Mouse (Mus musculus): ENCODE results near the gene Tpx2. TPM values are rescaled to one million over a fixed set of nuclear protein-coding genes. Genes with fewer than 3 reads are reported as not detected.
A peak's percentile ranks its signal among the peaks of the same experiment; 100 is the strongest.

Tpx2 gene
- polyA plus RNA-seq, 1 experiment from 2014 or later = 17.2 TPM

- Histone ChIP-seq H3K36me3 (replicated peaks; ENCODE audit: control insufficient read depth, insufficient read depth) (no peaks in the 10 kb centered on the region), H3K9me3 (ENCODE audit: control insufficient read depth, low read length) (no peaks in the 10 kb centered on the region), H3K4me1 (replicated peaks; ENCODE audit: control insufficient read depth, insufficient read depth, low read length) (peaks cover 15% of the 10 kb centered on the region), H3K27me3 (ENCODE audit: control insufficient read depth, insufficient read depth, low read length) (no peaks in the 10 kb centered on the region), H3K27ac (no peak overlapping the region), H3K4me2 (replicated peaks) (no peak overlapping the region), H3K9ac (no peak overlapping the region), H3K4me3 (replicated peaks; ENCODE audit: low read length) (no peak overlapping the region)
- ATAC-seq (ENCODE audit: low FRiP score) (no peak), DNase-seq (ENCODE audit: low spot score) (no peak)
- WGBS = 89% methylated on average over 5 of the region's 5 CpGs
Measured at GRCm38 (mm10) chr2:152810158-152810941, 37.4 kb upstream of the Tpx2 start.

GRCm38 (mm10) chr2:152811336-152812165, 36.2 kb upstream of the Tpx2 start:
- Histone ChIP-seq H3K27ac (no peak overlapping the region), H3K4me1 (replicated peaks; ENCODE audit: control insufficient read depth, insufficient read depth, low read length) (peaks cover 10% of the 10 kb centered on the region; the same call in 1 of the 2 replicates), H3K36me3 (replicated peaks; ENCODE audit: control insufficient read depth, insufficient read depth) (no peaks in the 10 kb centered on the region), H3K4me3 (replicated peaks; ENCODE audit: low read length) (no peak overlapping the region), H3K27me3 (ENCODE audit: control insufficient read depth, insufficient read depth, low read length) (no peaks in the 10 kb centered on the region), H3K9ac (no peak overlapping the region), H3K4me2 (replicated peaks) (no peak overlapping the region), H3K9me3 (ENCODE audit: control insufficient read depth, low read length) (no peaks in the 10 kb centered on the region)
- DNase-seq (ENCODE audit: low spot score) (no peak), ATAC-seq (ENCODE audit: low FRiP score) (no peak)
- 43% methylated on average over 3 of the region's 3 CpGs for WGBS

DNA sequence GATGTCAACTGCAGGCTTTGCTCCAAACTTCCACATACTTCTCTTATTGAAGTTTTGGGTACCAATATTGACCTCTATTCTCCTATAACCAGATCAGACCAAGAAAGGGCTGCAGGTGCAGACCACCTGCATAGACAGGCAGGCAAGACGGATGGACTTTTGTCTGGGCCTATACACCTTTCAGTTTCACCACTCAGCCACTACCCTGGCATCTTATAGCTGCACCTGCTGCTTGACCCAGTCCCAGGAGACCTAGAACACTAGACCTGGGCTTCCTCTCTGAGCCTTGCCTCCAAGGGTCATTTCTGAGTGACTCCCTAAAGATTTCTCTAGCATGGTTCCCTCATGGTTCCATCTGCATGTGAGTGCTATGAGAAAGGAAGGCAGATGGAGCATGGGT, 34.5 kb upstream of the Tpx2 start:
- peaks cover 18% of the 10 kb centered on the region; the same call in 1 of the 2 replicates for H3K4me1 ChIP-seq (replicated peaks; ENCODE audit: control insufficient read depth, insufficient read depth, low read length)
- 91% methylated on average over 1 of the region's 1 CpGs for WGBS
- ATAC-seq (ENCODE audit: low FRiP score) = no peak

DNA sequence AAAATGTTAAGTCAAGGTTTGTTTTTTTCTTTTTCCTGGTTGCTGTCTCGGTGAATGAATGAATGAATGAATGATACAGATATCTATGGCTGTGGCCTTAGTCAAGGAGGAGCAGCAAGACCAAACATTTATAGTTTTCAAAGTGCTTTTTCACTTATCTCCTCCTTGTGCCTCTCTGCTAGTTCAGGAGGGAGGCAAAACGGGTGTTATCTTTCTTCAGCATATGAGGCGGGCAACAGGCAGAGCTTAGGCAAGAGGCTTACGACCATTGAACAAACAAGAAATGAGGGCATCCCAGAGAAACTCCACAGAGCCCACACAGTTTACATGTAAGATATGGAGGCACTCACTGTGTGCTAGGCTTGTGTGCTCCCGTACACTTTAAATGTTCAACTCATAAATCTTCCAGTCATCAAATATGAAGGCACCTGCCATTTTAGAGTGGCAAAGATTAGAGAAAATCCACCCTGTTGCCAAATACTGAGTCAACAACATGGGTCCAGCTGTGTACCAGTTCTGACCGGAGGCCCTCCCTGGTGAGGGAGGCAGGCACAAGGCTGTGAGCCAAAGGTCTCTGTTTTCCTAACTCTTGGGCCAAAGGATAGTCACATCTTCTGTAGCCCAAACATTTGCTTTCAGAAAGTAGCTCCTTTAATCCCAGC, 33.4 kb upstream of the Tpx2 start:
- H3K4me2 ChIP-seq (replicated peaks) = no peak overlapping the region
- peaks cover 20% of the 10 kb centered on the region; the same call in 1 of the 2 replicates for H3K4me1 ChIP-seq (replicated peaks; ENCODE audit: control insufficient read depth, insufficient read depth, low read length)
- peaks cover 5% of the 10 kb centered on the region; the same call in 1 of the 2 replicates for H3K36me3 ChIP-seq (replicated peaks; ENCODE audit: control insufficient read depth, insufficient read depth)
- no peak overlapping the region for H3K9ac ChIP-seq
- no peak overlapping the region for H3K4me3 ChIP-seq (replicated peaks; ENCODE audit: low read length)
- H3K27me3 ChIP-seq (ENCODE audit: control insufficient read depth, insufficient read depth, low read length) = no peaks in the 10 kb centered on the region
- DNase-seq (ENCODE audit: low spot score) (no peak), ATAC-seq (ENCODE audit: low FRiP score) (no peak)
- WGBS = 87% methylated on average over 6 of the region's 6 CpGs
- no peak overlapping the region for H3K27ac ChIP-seq
- H3K9me3 ChIP-seq (ENCODE audit: control insufficient read depth, low read length) = no peaks in the 10 kb centered on the region

More for the DNA sequence above, 34.5 kb upstream of the Tpx2 start:
- no peaks in the 10 kb centered on the region for H3K27me3 ChIP-seq (ENCODE audit: control insufficient read depth, insufficient read depth, low read length)
- H3K36me3 ChIP-seq (replicated peaks; ENCODE audit: control insufficient read depth, insufficient read depth) = no peaks in the 10 kb centered on the region
- H3K9me3 ChIP-seq (ENCODE audit: control insufficient read depth, low read length) = no peaks in the 10 kb centered on the region
- H3K4me3 ChIP-seq (replicated peaks; ENCODE audit: low read length) = no peak overlapping the region
- H3K27ac ChIP-seq = no peak overlapping the region
- no peak overlapping the region for H3K9ac ChIP-seq
- DNase-seq (ENCODE audit: low spot score) = no peak
- H3K4me2 ChIP-seq (replicated peaks) = no peak overlapping the region

- H3K9ac ChIP-seq = no peak overlapping the region
- peaks cover 5% of the 10 kb centered on the region; the same call in 1 of the 2 replicates for H3K36me3 ChIP-seq (replicated peaks; ENCODE audit: control insufficient read depth, insufficient read depth)
- no peak overlapping the region for H3K27ac ChIP-seq
- no peak for DNase-seq (ENCODE audit: low spot score)
- H3K4me2 ChIP-seq (replicated peaks) = no peak overlapping the region
- H3K27me3 ChIP-seq (ENCODE audit: control insufficient read depth, insufficient read depth, low read length) = no peaks in the 10 kb centered on the region
- no peaks in the 10 kb centered on the region for H3K9me3 ChIP-seq (ENCODE audit: control insufficient read depth, low read length)
- ATAC-seq (ENCODE audit: low FRiP score) = no peak
- no peak overlapping the region for H3K4me3 ChIP-seq (replicated peaks; ENCODE audit: low read length)
- WGBS = 71% methylated on average over 7 of the region's 7 CpGs
- peaks cover 32% of the 10 kb centered on the region for H3K4me1 ChIP-seq (replicated peaks; ENCODE audit: control insufficient read depth, insufficient read depth, low read length)
Measured at GRCm38 (mm10) chr2:152815879-152816656, 31.7 kb upstream of the Tpx2 start.

- DNase-seq (ENCODE audit: low spot score) (no peak), ATAC-seq (ENCODE audit: low FRiP score) (no peak)
- H3K27me3 ChIP-seq (ENCODE audit: control insufficient read depth, insufficient read depth, low read length) = no peaks in the 10 kb centered on the region
- H3K27ac ChIP-seq = no peak overlapping the region
- H3K4me2 ChIP-seq (replicated peaks) = no peak overlapping the region
- 80% methylated on average over 3 of the region's 3 CpGs for WGBS
- H3K4me1 ChIP-seq (replicated peaks; ENCODE audit: control insufficient read depth, insufficient read depth, low read length) = peaks cover 37% of the 10 kb centered on the region
- no peak overlapping the region for H3K9ac ChIP-seq
- H3K36me3 ChIP-seq (replicated peaks; ENCODE audit: control insufficient read depth, insufficient read depth) = peaks cover 5% of the 10 kb centered on the region; the same call in 1 of the 2 replicates
- H3K9me3 ChIP-seq (ENCODE audit: control insufficient read depth, low read length) = no peaks in the 10 kb centered on the region
- H3K4me3 ChIP-seq (replicated peaks; ENCODE audit: low read length) = no peak overlapping the region
Measured at GRCm38 (mm10) chr2:152816657-152817348, 31.0 kb upstream of the Tpx2 start.

DNA sequence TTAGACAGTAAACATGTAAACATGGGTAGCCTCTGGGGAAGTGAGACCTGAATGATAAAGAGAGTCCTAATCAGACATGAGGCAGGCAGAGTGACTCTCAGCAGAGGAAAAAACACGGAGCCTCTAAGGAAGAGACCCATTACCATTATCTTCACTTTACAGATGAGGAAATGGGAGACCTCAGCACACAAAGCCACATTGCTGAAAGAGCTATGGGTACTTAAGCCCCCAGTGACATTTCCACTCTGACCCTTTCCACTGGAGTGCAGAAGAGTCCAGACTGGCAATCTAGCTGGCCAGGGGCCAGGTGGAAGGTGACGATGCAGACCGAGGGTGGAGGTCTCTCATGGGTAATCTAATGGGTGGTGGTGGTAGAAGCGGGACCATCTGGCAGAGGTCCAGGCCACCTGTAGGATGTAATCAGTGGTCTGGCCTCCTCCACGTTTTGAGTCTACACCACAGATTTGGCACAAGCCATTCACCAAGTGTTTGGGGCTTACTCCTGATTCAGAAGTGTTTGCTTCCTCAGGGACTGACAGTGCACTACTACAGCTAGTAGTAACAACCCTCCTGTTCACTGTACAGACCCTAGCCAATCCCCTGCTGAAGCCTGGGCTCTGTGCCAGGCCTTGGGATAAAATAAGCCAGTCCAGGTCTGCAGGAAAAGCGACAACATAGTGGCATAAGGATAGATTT, 30.0 kb upstream of the Tpx2 start:
- ATAC-seq (ENCODE audit: low FRiP score) (peak; percentile 74; the same call in 1 of the 2 replicates), DNase-seq (ENCODE audit: low spot score) (peak; percentile 62)
- Histone ChIP-seq H3K9ac (no peak overlapping the region), H3K27ac (no peak overlapping the region), H3K9me3 (ENCODE audit: control insufficient read depth, low read length) (no peaks in the 10 kb centered on the region), H3K4me1 (replicated peaks; ENCODE audit: control insufficient read depth, insufficient read depth, low read length) (peaks cover 37% of the 10 kb centered on the region), H3K4me3 (replicated peaks; ENCODE audit: low read length) (no peak overlapping the region), H3K36me3 (replicated peaks; ENCODE audit: control insufficient read depth, insufficient read depth) (peaks cover 5% of the 10 kb centered on the region; the same call in 1 of the 2 replicates), H3K4me2 (replicated peaks) (no peak overlapping the region), H3K27me3 (ENCODE audit: control insufficient read depth, insufficient read depth, low read length) (no peaks in the 10 kb centered on the region)
- WGBS = 45% methylated on average over 6 of the region's 6 CpGs

DNA sequence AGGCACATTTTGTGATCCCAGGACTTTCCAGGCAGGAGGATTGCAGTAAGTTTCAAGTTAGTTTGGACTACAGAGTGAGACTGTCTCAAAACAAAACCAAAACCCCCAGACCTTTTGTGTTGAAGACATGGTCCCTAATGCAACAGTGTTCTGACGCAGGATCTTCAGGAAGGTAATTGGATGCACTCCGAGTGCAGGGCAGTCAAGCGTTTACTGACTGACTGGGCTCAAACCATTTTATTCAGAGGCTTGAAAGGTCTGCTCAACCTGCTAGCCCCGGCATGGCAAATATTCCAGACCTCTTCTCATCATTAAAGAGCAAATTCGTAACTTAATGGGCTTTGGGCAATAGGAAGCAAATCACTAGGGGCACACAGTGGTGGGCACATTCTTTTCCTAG, 29.1 kb upstream of the Tpx2 start:
- no peak for ATAC-seq (ENCODE audit: low FRiP score)
- Histone ChIP-seq H3K9ac (no peak overlapping the region), H3K4me1 (replicated peaks; ENCODE audit: control insufficient read depth, insufficient read depth, low read length) (peaks cover 37% of the 10 kb centered on the region), H3K4me3 (replicated peaks; ENCODE audit: low read length) (no peak overlapping the region), H3K4me2 (replicated peaks) (no peak overlapping the region), H3K36me3 (replicated peaks; ENCODE audit: control insufficient read depth, insufficient read depth) (peaks cover 5% of the 10 kb centered on the region; the same call in 1 of the 2 replicates), H3K27me3 (ENCODE audit: control insufficient read depth, insufficient read depth, low read length) (no peaks in the 10 kb centered on the region), H3K27ac (no peak overlapping the region), H3K9me3 (ENCODE audit: control insufficient read depth, low read length) (no peaks in the 10 kb centered on the region)
- DNase-seq (ENCODE audit: low spot score) = no peak
- WGBS = 47% methylated on average over 5 of the region's 5 CpGs

All from hindbrain, embryonic 14.5 days (tissue).